Mouse (Mus musculus) embryonic fibroblast, embryonic 13.5 days (primary cell): ENCODE measurements around the gene Rcc2.
A peak's percentile ranks its signal among the peaks of the same experiment; 100 is the strongest.

ENCODE experiments used
- CTCF ChIP-seq: IDR thresholded peaks from 2 replicates; pipeline ENCODE4 v1.5.1; 2011; ENCODE audit warnings: mild to moderate bottlenecking, control low read depth, low read length, moderate library complexity, borderline replicate concordance; ENCODE audit not compliant: insufficient read depth
- POLR2A ChIP-seq: IDR thresholded peaks from 2 replicates; pipeline ENCODE4 v1.6.1; 2011; ENCODE audit warnings: low read depth, mild to moderate bottlenecking, control low read depth, low read length, moderate library complexity

DNA sequence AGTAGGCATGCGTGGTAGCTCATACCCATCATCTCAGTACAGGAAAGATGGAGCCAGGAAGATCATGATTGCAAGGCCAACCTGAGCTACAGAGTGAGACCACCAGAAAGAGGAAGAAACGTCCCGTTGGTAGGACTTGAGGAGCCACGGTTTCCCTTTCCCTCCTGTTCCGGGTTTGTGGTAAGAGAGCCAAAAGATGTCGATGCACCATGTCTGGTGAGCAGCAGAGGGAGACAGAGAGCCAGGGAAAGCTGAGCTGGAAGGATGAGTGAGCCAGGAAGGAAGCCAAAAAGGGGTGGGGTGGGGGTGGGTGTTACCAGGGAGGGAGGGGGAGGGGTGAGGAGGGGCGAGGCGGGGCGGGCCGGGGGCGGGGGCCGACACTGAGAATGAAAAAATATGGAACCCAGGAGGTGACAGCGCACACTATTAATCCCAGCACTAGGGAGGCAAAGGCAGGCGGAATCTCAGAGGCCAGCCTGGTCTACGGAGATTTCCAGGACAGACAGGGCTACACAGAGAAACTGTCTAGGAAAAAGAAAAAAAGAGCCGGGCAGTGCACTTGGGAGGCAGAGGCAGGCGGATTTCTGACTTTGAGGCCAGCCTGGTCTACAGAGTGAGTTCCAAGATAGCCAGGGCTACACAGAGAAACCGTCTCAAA, 20.5 kb upstream of the Rcc2 start:
- peak; percentile 95 for TF ChIP-seq CTCF
- TF ChIP-seq POLR2A, result no peak; the same call in 1 of the 2 replicates
